Mouse (Mus musculus) small intestine, adult 2 months (tissue): ENCODE data around the gene Abcb8. TPM values are rescaled to one million over a fixed set of nuclear protein-coding genes. Genes with fewer than 3 reads are reported as not detected.

Experiments used
- H3K27ac ChIP-seq: fragments of 200-500 bp; 2 replicates; pipeline ENCODE4 v1.5.1; 2012; ENCODE audit warnings: low read depth, low read length, control low read depth, inconsistent platforms; ENCODE audit not compliant: insufficient read depth
- H3K27me3 ChIP-seq: fragments of 200-500 bp; 2 replicates; pipeline ENCODE4 v1.6.1; 2012; ENCODE audit warnings: mild to moderate bottlenecking, moderate library complexity, low read length, inconsistent platforms; ENCODE audit not compliant: control insufficient read depth, insufficient read depth
- H3K36me3 ChIP-seq: fragments of 200-500 bp; 2 replicates; pipeline ENCODE4 v1.6.1; 2012; ENCODE audit warnings: mild to moderate bottlenecking, low read length, control low read depth, inconsistent platforms; ENCODE audit not compliant: control insufficient read depth, insufficient read depth
- H3K4me1 ChIP-seq: fragments of 200-500 bp; 2 replicates; pipeline ENCODE4 v1.6.1; 2012; ENCODE audit warnings: low read length, inconsistent platforms, mixed read lengths; ENCODE audit not compliant: control insufficient read depth, insufficient read depth, insufficient read length
- H3K4me3 ChIP-seq: fragments of 200-500 bp; 2 replicates; pipeline ENCODE4 v1.5.1; 2012; ENCODE audit warnings: low read depth, mild to moderate bottlenecking, control low read depth, inconsistent platforms, low read length, moderate library complexity
- CTCF ChIP-seq: fragments of 200-500 bp; IDR thresholded peaks from 2 replicates; pipeline ENCODE4 v1.5.1; 2012; ENCODE audit warnings: low read depth, mild to moderate bottlenecking, control low read depth, inconsistent platforms, low read length, moderate library complexity, mixed read lengths; ENCODE audit not compliant: insufficient replicate concordance, insufficient read length; ENCODE audit errors: extremely low read depth
- POLR2A ChIP-seq: fragments of 200-500 bp; IDR thresholded peaks from 2 replicates; pipeline ENCODE4 v1.6.1; 2012; ENCODE audit warnings: low read depth, mild to moderate bottlenecking, control low read depth, inconsistent platforms, low read length, moderate library complexity
- WGBS: fragments of 180-500 bp; shearing (Covaris S2); methylation state at CpG from one replicate; pipeline ENCODE4 v1.1.7; 2018; 5-methylcytosine and 5-hydroxymethylcytosine counted together
- polyA plus RNA-seq: library from polyadenylated mRNA; depleted of rRNA; stranded (reverse); fragments of >200 nt; gene quantifications from 2 replicates; pipeline ENCODE4 v1.2.3, GENCODE M21; 2012; rRNA removed

Gene Abcb8
- polyA plus RNA-seq, 1 experiment = 83.7 TPM

DNA sequence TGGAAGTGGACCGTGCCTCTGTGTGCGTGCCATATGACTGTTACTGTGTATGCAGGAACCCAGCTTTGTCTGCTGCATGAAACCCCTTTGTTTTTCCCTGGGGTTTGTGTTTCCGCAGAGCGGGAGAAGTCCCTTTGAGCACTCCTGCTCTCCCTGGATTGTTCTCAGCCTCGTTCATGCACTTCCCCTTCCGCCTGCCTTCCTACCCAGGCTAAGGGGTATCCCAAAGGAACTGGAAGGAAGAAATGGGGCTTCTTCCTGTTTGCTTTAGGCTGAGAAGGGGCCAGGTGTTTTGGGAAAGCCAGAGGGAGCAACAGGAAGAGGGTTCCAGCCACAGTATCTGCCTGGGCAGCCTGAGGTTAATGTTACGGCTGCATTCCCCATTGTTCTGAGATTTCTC lies 62.1 kb downstream of the Abcb8 start:
- TF ChIP-seq POLR2A = no peak
- no peak for TF ChIP-seq CTCF
- no peak overlapping the region for H3K4me3 ChIP-seq
- WGBS = 77% methylated on average over 7 of the region's 7 CpGs
- H3K27me3 ChIP-seq = no peaks in the 10 kb centered on the region
- H3K36me3 ChIP-seq = no peaks in the 10 kb centered on the region
- peaks cover 11% of the 10 kb centered on the region for H3K4me1 ChIP-seq
- no peak overlapping the region for H3K27ac ChIP-seq

Other genes starting within 250 kb of the Abcb8 start
- 1.4 and 2.5 TPM in 2 replicates for gene Nupl2, start 228.7 kb upstream of the Abcb8 start, polyA plus RNA-seq
- gene Kcnh2, start 42.1 kb upstream of the Abcb8 start, polyA plus RNA-seq = 21.9 and 26.3 TPM in 2 replicates
- gene Nos3, start 28.9 kb upstream of the Abcb8 start, polyA plus RNA-seq = 2.8 and 4.0 TPM in 2 replicates
- 0.43 and 1.9 TPM in 2 replicates for gene Atg9b, start 1.5 kb upstream of the Abcb8 start, polyA plus RNA-seq
- 0.58 and 1.9 TPM in 2 replicates for gene Asic3, start 19.7 kb downstream of the Abcb8 start, polyA plus RNA-seq
- gene Cdk5, start 29.9 kb downstream of the Abcb8 start, polyA plus RNA-seq = 34.0 and 64.7 TPM in 2 replicates
- gene Slc4a2, start 30.2 kb downstream of the Abcb8 start, polyA plus RNA-seq = 51.4 and 90.6 TPM in 2 replicates
- gene Fastk, start 51.6 kb downstream of the Abcb8 start, polyA plus RNA-seq = 159 and 230 TPM in 2 replicates
- gene Tmub1, start 54.2 kb downstream of the Abcb8 start, polyA plus RNA-seq = 51.7 and 135 TPM in 2 replicates
- gene Agap3, start 58.5 kb downstream of the Abcb8 start, polyA plus RNA-seq = 31.4 and 59.4 TPM in 2 replicates
- gene Gbx1, start 133.5 kb downstream of the Abcb8 start, polyA plus RNA-seq = not detected in 2 replicates
- gene Asb10, start 147.3 kb downstream of the Abcb8 start, polyA plus RNA-seq = 0.42 and 0.47 TPM in 2 replicates
- gene 4931409K22Rik, start 163.1 kb downstream of the Abcb8 start, polyA plus RNA-seq = not detected in 2 replicates
- gene Abcf2, start 183.8 kb downstream of the Abcb8 start, polyA plus RNA-seq = 20.4 and 32.3 TPM in 2 replicates
- gene Chpf2, start 193.1 kb downstream of the Abcb8 start, polyA plus RNA-seq = 19.9 and 25.7 TPM in 2 replicates
- gene Smarcd3, start 230.7 kb downstream of the Abcb8 start, polyA plus RNA-seq = 8.5 and 9.0 TPM in 2 replicates